Mouse (Mus musculus): ENCODE measurements around the gene Dnajc17.

GRCm38 (mm10) chr2:119197493-119197892 lies 11.1 kb downstream of the Dnajc17 start:
- no peak for TF ChIP-seq POLR2A (IDR thresholded peaks at IDR 0.05; ENCODE audit: borderline replicate concordance, extremely low read depth, insufficient read depth, insufficient read length, poor library complexity, severe bottlenecking)
- no peak for TF ChIP-seq CTCF (IDR thresholded peaks at IDR 0.05; ENCODE audit: borderline replicate concordance, extremely low read depth, insufficient read depth, insufficient read length)
